15 mouse cellular contexts compared by ENCODE assay signal in genomic region chr4:88697108-88697507, GRCm38 (mm10). TPM values are rescaled to one million over a fixed set of nuclear protein-coding genes. Genes with fewer than 3 reads are reported as not detected.
"Had no signal": no experiment of that assay in that cellular context is flagged by ENCODE, and none has a peak within 500 bp of the region (broad histone marks: within the 10 kb centered on the region; RNA-seq: fewer than 3 reads in every experiment).

No protein-coding gene starts in this region.

- H3K36me3 ChIP-seq: midbrain, embryonic 10.5 days; midbrain, embryonic 12.5 days; neural tube, embryonic 12.5 days; stomach, embryonic 15.5 days had no signal

- H3K9me3 ChIP-seq: midbrain, embryonic 10.5 days; midbrain, embryonic 12.5 days; neural tube, embryonic 12.5 days; stomach, embryonic 15.5 days had no signal

- H3K4me2 ChIP-seq: lung, embryonic 14.5 days; midbrain, embryonic 12.5 days; neural tube, embryonic 12.5 days; stomach, embryonic 15.5 days had no signal

- H3K9ac ChIP-seq: lung, embryonic 14.5 days; midbrain, embryonic 12.5 days; neural tube, embryonic 12.5 days; stomach, embryonic 15.5 days had no signal

- H3K27me3 ChIP-seq: midbrain, embryonic 12.5 days; neural tube, embryonic 12.5 days; stomach, embryonic 15.5 days had no signal

- H3K4me3 ChIP-seq: midbrain, embryonic 10.5 days; midbrain, embryonic 12.5 days; neural tube, embryonic 12.5 days; stomach, embryonic 15.5 days had no signal

- H3K27ac ChIP-seq: midbrain, embryonic 10.5 days; midbrain, embryonic 12.5 days; neural tube, embryonic 12.5 days; stomach, embryonic 15.5 days; stomach, postnatal 0 days had no signal

- H3K4me1 ChIP-seq: midbrain, embryonic 10.5 days; midbrain, embryonic 12.5 days; neural tube, embryonic 12.5 days; stomach, embryonic 15.5 days had no signal

RNA-seq across cellular contexts. Expression of gene Ifnab, which starts 5.9 kb away (rescaled TPM):
- polyA plus RNA-seq: liver, embryonic 16.5 days; lung, embryonic 14.5 days; lung, embryonic 16.5 days; midbrain, embryonic 10.5 days; midbrain, embryonic 12.5 days; midbrain, embryonic 14.5 days; midbrain, postnatal 0 days; neural tube, embryonic 12.5 days; neural tube, embryonic 14.5 days; spleen, adult 2 months; stomach, embryonic 15.5 days; stomach, postnatal 0 days; thymus, adult 2 months; urinary bladder, adult 2 months had no signal

RNA-seq across cellular contexts. Expression of gene Ifna2, which starts 13.4 kb away (rescaled TPM):
- polyA plus RNA-seq: liver, embryonic 16.5 days; lung, embryonic 14.5 days; lung, embryonic 16.5 days; midbrain, embryonic 10.5 days; midbrain, embryonic 12.5 days; midbrain, embryonic 14.5 days; midbrain, postnatal 0 days; neural tube, embryonic 12.5 days; neural tube, embryonic 14.5 days; spleen, adult 2 months; stomach, embryonic 15.5 days; stomach, postnatal 0 days; testis, adult 2 months; thymus, adult 2 months; urinary bladder, adult 2 months had no signal

RNA-seq across cellular contexts. Expression of gene Ifna16, which starts 20.4 kb away (rescaled TPM):
- polyA plus RNA-seq: liver, embryonic 16.5 days; lung, embryonic 14.5 days; lung, embryonic 16.5 days; midbrain, embryonic 10.5 days; midbrain, embryonic 12.5 days; midbrain, embryonic 14.5 days; midbrain, postnatal 0 days; neural tube, embryonic 12.5 days; neural tube, embryonic 14.5 days; spleen, adult 2 months; stomach, embryonic 15.5 days; stomach, postnatal 0 days; testis, adult 2 months; thymus, adult 2 months; urinary bladder, adult 2 months had no signal
